Mouse (Mus musculus) c-Kit-positive CD71-positive TER-119-positive erythroid progenitor cells, embryonic 14.5 days (primary cell): ENCODE data around the gene Ubac2.

Experiments
- DNase-seq: peaks from one replicate; pipeline ENCODE4 v3.0.0-alpha.2; 2013; ENCODE audit warnings: low spot score

Gene Ubac2

GRCm38 (mm10) chr14:121894511-121895135 is 16.2 kb downstream of the Ubac2 start:
- no peak for DNase-seq

DNA sequence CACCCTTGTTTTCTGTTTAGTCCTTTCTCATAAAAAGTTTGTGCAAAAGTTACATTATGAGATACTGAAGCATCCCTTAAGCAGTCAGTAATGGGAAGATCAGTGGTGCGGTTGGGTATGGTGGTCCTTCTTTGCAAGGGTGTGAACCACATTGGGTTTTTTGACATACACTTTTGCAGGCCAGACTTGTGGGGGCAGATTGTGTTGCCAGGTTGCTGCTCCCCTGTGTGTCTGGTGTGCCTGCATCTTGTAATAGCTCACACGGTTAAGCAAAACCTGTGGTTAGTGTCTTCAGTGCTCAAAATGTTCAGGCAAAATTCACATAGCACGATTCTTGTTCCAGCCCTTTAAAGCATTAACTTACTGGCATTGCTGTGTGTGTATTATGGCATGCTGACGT is 16.9 kb downstream of the Ubac2 start:
- no peak for DNase-seq

DNA sequence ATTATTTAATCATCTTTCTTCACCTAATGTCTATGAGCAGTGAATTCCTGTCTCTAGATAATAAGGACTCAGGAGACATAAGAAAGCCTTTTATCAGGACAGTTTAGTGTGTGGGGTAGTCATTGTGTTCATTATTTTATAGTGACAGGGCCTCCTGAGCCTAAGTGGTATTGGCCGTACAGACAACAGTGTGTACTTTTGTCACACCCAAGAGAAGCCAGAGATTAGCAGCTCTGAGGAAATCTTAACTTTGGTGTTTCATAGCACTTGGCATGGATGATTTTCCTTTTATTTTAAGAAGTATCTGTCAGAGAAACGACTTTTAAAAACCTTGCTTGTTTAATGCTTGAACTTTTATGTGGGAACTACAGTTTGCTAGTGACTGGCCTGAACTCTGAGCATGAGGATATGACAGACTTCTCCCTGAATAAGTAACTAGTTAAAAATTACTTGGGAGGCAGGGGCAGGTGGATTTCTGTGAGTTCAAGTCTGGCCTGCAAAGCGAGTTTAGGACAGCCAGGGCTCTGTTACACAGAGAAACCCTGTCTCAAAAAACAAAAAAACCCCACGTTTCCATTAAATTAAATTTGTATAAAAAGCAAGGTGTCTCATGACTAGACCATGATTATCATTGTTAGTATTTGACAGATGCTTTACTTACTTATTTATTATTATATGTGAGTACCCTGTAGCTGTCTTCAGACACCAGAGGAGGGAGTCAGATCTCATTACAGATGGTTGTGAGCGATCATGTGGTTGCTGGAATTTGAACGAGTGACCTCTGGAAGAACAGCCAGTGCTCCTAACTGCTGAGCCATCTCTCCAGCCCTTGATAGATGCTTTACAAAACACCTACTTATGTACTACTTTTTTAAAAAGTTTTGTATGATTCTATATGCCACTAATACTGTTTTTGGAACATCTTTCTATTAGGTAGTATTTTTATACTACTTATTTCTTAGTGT is 18.0 kb downstream of the Ubac2 start:
- DNase-seq, result no peak

DNA sequence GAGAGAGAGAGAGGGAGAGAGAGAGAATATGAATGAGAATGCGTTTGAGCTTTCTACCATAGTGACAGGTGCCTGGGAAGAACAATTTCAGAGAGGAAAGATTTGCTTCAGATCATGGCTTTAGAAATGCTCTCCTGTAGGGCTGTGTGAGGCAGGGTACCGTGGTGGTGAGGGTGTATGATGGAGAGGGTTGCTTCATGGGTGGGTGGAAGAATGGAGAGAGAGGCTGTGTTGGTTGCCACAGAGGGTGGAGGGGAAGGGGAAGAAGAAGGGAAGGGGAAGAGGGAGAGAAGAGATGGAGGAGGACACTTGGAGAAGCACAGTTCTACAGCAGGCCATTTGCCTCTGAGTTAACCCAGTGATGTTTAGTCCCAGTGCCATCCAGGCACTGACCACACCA is 19.4 kb downstream of the Ubac2 start:
- no peak for DNase-seq

DNA sequence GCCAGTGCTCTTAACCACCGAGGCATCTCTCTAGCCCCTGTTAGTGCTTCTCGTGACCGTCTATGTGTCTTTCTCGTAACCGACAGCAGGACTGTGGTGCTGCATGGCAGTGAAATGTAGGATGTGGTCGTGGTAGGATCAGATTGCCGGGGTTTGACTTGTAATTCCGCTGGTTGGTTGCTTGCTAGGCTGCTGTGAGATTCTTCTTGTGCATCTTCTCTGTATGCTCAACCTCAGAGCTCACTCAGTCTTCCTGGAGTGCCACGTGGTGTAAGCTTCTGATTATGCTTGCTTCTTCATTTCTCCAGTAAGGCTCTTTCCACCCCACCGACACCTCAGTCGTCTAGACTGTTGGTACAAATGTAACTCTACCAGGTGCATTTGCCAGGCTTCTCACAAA is 20.1 kb downstream of the Ubac2 start:
- no peak for DNase-seq

DNA sequence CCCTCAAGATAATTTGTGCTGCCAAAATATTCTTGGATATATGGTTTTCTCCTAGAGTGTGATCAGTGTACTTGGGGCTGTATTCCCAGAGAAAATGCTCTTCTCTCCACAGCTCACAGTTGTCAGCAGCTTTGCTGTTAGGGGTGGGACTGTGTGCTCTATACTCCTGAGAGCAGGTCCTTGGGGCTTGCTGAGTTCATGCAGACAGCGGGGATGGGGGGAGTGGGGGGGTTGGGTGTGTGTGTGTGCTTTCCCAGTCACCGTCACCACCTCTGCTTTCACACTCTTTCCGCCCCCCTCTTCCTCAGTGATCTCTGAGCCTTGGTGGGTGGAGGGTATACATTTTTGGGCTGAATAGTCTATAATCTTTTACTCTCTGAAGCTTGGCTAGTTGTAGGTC is 20.7 kb downstream of the Ubac2 start:
- DNase-seq, result no peak

DNA sequence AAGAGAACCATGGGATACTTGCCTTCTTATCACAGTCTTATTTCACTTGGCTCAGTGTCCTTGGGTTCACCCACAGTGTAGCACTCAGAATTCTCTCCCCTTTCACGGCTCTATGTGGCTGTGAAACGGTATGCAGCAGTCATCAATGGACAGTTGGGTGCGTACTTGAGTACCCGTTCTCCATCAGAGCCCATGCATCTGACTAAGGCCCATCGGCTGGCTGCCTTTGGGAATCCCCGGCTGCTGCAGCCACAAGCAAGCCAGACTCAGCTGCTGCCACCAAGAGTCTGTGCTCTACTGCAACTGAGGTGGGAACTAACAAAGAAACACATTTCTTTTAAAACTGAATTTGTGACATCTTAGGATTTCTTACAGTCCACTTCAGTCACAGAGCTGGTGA is 23.1 kb downstream of the Ubac2 start:
- DNase-seq, result no peak

DNA sequence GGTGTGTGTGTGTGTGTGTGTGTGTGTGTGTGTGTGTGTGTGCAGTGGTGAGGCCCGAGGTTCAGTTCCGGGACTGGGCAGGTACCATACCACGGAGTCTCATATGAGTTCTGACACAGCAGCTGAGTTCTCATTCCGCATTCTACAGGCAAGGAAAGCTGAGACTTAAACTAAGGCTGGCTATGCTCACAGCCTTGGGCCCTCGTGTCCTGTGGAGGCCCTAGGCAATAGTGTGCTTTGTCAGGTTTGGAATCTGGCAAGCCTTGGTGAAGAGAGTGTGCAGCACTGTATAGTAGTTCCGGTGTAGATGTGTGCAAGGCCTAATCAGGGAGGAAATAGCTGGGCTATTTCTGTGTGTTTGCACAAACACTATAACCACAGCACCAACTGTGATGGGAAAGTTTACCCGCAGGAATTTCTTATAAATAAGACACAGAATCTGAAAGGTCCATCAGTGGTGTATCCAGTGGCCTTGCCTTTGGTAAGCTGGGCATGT is 25.0 kb downstream of the Ubac2 start:
- DNase-seq, result no peak

DNA sequence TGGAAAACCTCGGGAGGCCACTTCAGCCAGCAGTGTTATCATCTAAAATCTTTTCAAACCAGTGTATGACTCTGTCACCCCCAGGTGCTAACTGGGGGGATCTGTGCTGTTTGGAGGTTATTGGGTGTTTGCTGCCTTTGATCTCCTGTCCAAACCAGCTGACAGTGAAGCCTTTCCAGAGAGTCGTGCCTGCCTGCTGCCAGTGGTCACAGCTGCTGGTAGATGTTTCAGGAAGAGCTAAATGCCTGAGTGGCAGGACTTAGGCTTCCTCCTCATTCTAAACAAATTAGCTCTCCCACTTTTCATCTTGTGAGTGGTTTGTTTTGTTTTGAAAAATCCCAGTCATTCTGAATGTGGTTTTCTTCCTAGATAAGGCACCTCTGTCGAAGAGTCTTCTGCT is 26.3 kb downstream of the Ubac2 start:
- DNase-seq, result no peak

- DNase-seq, result peak; percentile 52
Observed at GRCm38 (mm10) chr14:121906341-121906991, 28.0 kb downstream of the Ubac2 start.

DNA sequence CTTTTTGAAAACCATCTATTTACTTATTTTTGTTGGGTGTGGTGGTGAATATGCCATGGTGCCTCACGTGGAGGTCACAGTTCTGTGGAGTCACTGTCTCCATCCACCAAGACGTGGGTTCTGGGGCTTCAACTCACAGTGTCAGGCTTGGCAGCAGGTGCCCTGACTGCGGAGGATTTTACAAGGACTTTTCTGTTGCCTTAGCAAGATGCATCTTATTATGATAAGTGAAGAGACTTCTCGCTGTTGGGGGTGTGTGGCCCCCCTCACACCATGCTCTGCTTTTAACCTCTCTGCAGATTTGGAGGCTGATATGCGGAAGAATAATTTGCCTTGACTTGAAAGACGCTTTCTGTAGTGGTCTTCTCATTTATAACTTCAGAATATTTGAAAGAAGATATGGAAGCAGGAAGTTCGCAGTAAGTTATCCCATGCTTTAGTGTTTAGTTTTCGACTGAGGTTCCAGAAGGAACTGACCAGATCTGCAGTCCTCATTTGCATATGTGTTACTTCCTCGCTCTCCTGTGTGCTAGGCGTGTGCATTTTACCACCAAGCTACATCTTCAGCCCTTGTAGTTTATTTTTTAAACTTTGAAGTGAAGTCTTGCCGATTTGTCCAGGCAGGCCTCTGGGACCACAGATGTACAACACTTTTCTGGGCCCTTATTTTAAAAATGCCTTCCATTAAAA is 28.7 kb downstream of the Ubac2 start:
- no peak for DNase-seq

- no peak for DNase-seq
Observed at GRCm38 (mm10) chr14:121909868-121910267, 31.4 kb downstream of the Ubac2 start.

- no peak for DNase-seq
Observed at GRCm38 (mm10) chr14:121912501-121912900, 34.1 kb downstream of the Ubac2 start.

- no peak for DNase-seq
Observed at GRCm38 (mm10) chr14:121915143-121915542, 36.7 kb downstream of the Ubac2 start.

DNA sequence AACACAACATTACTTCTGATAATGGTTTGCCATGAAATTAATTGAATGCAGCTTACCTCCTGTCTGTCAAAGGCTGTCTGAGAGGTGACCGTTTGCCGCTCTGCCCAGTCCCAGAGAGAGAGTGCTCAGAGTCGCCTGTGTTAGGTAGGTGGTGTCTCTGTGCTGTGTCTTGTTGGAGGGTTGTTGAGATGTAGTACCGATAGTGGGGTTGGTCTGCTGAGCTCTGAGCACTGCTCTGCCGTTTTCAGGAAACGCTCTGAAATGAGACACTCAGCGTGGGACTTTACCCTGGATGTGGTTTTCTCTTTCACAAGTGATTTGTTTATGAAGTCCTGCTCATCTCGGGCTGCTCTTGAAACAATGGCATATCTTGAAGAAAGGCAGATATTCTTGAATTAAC is 37.2 kb downstream of the Ubac2 start, which contains the start of gene Gpr18:
Gene Gpr18, minus strand, starts transcription at position 161 of the 400 bp plus-strand sequence.
- DNase-seq, result no peak

DNA sequence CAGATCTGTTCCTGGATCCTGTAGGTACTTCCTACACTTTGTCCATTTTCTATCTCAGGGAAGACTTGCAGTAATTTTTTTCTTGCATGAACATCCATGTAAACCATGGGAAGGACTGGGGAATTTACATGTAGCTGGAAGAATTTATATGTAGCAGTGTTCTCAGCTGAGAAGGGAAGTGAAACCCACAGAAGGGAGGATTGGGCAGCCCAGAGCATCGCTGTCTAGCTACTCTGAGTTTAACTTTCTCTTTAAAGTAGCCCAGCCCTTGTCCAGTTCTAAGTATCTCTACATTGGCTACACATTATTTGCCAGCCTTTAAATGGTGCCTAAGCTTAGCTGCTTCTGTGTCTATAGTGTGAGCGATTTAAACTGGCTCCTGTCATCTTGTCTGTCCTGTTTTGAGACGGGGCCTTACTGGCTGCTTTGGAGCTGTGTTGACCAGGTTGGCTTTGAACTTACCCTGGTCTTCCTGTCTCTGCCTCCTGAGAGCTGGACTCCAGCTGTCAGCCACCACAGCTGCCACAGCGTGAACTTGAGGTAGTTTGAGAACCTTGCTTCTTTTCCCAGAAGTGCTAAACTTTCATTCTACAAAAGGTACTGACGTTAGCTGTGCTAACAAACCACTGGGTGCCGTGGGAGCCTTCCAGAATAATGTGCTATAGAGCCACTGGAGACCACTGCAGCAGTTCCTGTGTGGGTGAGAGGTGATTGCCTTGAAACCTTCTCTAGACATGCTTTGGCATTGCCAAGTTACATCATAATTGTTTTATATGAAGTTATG is 38.1 kb downstream of the Ubac2 start:
- DNase-seq, result no peak

- DNase-seq, result no peak
Observed at GRCm38 (mm10) chr14:121918266-121918665, 39.8 kb downstream of the Ubac2 start.

DNA sequence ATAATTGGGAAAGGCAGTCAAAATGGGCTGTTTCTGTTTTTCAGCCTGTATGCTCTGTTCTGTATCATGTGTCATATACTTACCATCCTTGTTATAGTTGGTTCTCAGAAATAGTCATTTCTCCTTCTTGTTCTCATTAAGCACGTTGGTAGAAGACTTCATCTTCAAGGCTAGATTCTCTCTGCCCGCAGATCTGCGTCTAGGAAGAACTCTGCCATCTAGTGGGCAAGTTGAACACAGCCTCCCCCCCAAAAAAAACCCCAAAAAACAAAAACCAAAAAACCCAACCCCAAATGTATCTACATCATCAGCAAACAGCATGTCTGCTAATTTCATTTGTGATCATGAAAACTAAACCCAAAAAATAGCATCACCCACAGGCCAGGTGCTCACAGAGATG is 41.3 kb downstream of the Ubac2 start:
- DNase-seq, result no peak

DNA sequence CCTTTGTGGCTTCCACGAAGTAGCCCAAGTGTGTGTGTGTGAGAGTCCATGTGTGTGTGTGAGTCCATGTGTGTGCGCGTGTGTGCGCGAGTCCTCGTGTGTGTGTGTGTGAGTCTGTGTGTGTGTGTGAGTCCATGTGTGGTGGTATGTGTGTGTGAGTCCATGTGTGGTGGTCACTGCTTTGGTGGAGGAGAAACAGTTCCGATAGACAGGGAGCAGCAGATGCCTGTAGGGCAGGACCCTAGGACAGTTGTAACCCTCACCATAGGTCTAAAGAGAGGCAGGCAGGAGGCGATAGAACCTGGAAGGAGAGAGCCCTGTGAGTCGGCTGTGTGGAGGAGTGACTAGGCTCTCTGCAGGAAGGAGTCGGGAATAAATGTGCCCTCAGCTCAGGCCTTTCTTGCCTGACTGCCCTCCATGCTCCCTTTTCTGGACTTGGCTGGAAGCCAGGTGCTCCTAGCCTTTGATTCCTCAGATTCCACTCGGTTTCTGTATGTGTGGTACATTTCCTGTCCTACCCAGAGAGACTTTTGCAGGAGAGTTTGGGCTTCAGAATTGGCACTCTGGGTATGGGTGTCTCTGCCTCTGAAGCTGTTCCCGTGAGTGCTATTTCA is 42.2 kb downstream of the Ubac2 start:
- no peak for DNase-seq

- DNase-seq, result no peak
Observed at GRCm38 (mm10) chr14:121922016-121922415, 43.6 kb downstream of the Ubac2 start.

- no peak for DNase-seq
Observed at GRCm38 (mm10) chr14:121922731-121923130, 44.3 kb downstream of the Ubac2 start.
